Mouse (Mus musculus): ENCODE data around the gene Rhobtb1. TPM values are rescaled to one million over a fixed set of nuclear protein-coding genes. Genes with fewer than 3 reads are reported as not detected.

Gene Rhobtb1
- polyA plus RNA-seq, 1 experiment from 2014 or later = 18.1 TPM

DNA sequence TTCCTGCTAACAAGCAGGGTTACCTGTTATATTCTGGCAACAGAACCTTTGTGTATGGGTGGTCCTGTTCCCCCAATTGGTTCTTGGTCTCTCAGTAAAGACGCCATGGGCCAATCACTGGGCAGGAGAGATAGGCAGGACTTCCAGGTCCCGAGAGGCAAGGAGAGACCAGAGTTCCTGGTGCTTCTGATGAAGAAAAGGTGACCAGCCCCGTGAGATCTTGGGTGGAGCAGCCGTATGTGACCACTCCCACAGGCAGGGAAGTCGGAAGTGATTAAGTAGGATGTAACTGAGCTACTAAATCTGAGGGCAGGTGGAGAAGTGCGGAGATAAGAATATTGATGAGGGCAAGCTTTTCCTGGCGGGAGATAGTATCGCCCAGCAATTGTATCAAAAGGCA, 176.1 kb downstream of the Rhobtb1 start:
- no peak overlapping the region for H3K4me2 ChIP-seq (ENCODE audit: low read length)
- no peaks in the 10 kb centered on the region for H3K27me3 ChIP-seq (ENCODE audit: control insufficient read depth, insufficient read depth, low read length)
- no peak overlapping the region for H3K9ac ChIP-seq (replicated peaks; ENCODE audit: low read length)
- H3K36me3 ChIP-seq (ENCODE audit: control insufficient read depth, insufficient read depth, low read length) = no peaks in the 10 kb centered on the region
- H3K4me1 ChIP-seq (ENCODE audit: control insufficient read depth, insufficient read depth, low read length) = no peaks in the 10 kb centered on the region
- no peak overlapping the region for H3K4me3 ChIP-seq (replicated peaks; ENCODE audit: low read depth, low read length)
- 0 out of 2 replicates have a peak overlapping the region, but pooled peaks have one; percentile 13 for H3K27ac ChIP-seq (replicated peaks; ENCODE audit: low read depth, low read length)
- DNase-seq (no peak), ATAC-seq (ENCODE audit: low FRiP score, low TSS enrichment) (no peak)
- 74% methylated on average over 8 of the region's 8 CpGs for WGBS
- no peaks in the 10 kb centered on the region for H3K9me3 ChIP-seq (ENCODE audit: control insufficient read depth, low read length)

DNA sequence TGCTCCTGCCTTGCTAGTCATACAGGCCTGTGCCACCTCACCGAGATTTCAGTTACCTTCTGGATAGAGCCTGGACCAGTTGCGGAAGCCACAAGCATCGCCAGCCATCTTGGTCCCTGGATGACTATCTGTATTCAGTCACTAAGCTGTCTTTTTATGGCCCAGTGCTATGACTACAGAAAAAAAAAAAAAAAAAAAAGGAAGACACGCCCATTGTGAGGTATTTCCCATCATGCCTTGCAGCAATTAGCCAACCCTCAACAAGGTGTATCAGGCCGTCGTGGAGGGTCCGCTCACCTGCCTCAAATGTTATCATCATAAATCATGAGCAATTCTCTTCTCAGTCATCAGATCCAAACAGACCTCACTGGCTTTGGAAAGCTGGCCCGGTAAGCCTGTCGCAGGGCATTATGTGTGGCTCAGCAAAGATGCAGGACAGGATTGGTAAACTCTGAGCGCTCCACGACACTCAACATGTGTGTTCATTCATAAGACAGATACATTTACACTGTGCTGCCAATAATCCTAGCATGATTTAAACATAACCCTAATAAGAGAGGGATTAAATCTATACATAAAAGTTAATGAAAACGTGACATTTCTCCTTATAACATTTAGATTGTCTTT, 176.9 kb downstream of the Rhobtb1 start:
- no peak overlapping the region for H3K9ac ChIP-seq (replicated peaks; ENCODE audit: low read length)
- ATAC-seq (ENCODE audit: low FRiP score, low TSS enrichment) = no peak; the same call in 1 of the 2 replicates
- 82% methylated on average over 12 of the region's 12 CpGs for WGBS

DNA sequence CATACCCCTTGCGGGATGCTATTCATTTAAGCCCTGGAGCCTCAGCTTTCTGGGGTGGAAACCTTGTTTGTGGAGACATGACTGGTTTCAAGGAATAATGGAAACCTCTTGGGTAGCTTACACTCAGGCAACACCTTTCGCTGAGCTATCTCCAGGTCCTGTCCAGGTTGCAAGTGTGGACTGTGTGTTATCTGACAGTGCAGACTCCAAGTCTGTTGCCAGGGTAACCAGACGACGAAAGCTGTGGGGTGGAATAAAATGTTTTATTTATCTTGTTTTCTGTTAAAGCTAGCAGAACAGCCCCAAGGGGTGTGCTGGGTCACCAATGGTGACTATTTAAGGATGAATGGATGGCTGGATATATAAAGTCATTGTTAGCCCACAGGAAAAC, 177.4 kb downstream of the Rhobtb1 start:
- Histone ChIP-seq H3K27ac (replicated peaks; ENCODE audit: low read depth, low read length) (peak overlapping the region; percentile 65), H3K36me3 (ENCODE audit: control insufficient read depth, insufficient read depth, low read length) (no peaks in the 10 kb centered on the region), H3K9ac (replicated peaks; ENCODE audit: low read length) (no peak overlapping the region), H3K4me3 (replicated peaks; ENCODE audit: low read depth, low read length) (no peak overlapping the region), H3K4me2 (ENCODE audit: low read length) (no peak overlapping the region), H3K4me1 (ENCODE audit: control insufficient read depth, insufficient read depth, low read length) (no peaks in the 10 kb centered on the region), H3K27me3 (ENCODE audit: control insufficient read depth, insufficient read depth, low read length) (no peaks in the 10 kb centered on the region), H3K9me3 (ENCODE audit: control insufficient read depth, low read length) (no peaks in the 10 kb centered on the region)
- peak; percentile 63; the same call in 1 of the 2 replicates for ATAC-seq (ENCODE audit: low FRiP score, low TSS enrichment)
- peak; percentile 70 for DNase-seq
- WGBS = 45% methylated on average over 4 of the region's 4 CpGs

More for the DNA sequence above, 176.9 kb downstream of the Rhobtb1 start:
- DNase-seq = peak; percentile 14
- H3K4me2 ChIP-seq (ENCODE audit: low read length) = no peak overlapping the region
- no peaks in the 10 kb centered on the region for H3K36me3 ChIP-seq (ENCODE audit: control insufficient read depth, insufficient read depth, low read length)
- no peak overlapping the region for H3K4me3 ChIP-seq (replicated peaks; ENCODE audit: low read depth, low read length)
- H3K4me1 ChIP-seq (ENCODE audit: control insufficient read depth, insufficient read depth, low read length) = no peaks in the 10 kb centered on the region
- no peaks in the 10 kb centered on the region for H3K27me3 ChIP-seq (ENCODE audit: control insufficient read depth, insufficient read depth, low read length)
- peak overlapping the region; percentile 65 for H3K27ac ChIP-seq (replicated peaks; ENCODE audit: low read depth, low read length)
- H3K9me3 ChIP-seq (ENCODE audit: control insufficient read depth, low read length) = no peaks in the 10 kb centered on the region

DNA sequence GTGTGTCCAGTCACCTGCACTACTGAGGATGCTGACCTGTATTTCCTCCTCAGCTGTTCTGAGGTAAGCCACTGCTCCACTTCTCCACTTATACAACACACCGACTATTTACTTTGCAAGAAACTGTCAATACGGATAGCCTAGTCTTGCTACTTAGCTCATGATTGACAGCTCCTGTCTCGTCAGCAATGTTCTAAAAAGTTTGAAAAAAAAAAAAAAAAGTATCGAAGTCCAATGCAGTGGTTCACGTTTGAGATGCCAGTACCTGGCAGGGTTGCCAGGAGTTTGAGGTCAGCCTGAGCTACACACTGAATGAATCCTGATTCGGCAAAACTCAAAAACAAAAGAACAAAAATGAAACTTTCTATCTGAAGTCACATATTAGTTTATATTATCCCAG, 180.0 kb downstream of the Rhobtb1 start:
- Histone ChIP-seq H3K9me3 (ENCODE audit: control insufficient read depth, low read length) (no peaks in the 10 kb centered on the region), H3K36me3 (ENCODE audit: control insufficient read depth, insufficient read depth, low read length) (no peaks in the 10 kb centered on the region), H3K4me3 (replicated peaks; ENCODE audit: low read depth, low read length) (no peak overlapping the region), H3K27me3 (ENCODE audit: control insufficient read depth, insufficient read depth, low read length) (no peaks in the 10 kb centered on the region), H3K9ac (replicated peaks; ENCODE audit: low read length) (no peak overlapping the region), H3K27ac (replicated peaks; ENCODE audit: low read depth, low read length) (no peak overlapping the region), H3K4me2 (ENCODE audit: low read length) (no peak overlapping the region), H3K4me1 (ENCODE audit: control insufficient read depth, insufficient read depth, low read length) (no peaks in the 10 kb centered on the region)
- 85% methylated on average over 6 of the region's 6 CpGs for whole genome bisulfite sequencing
- ATAC-seq (ENCODE audit: low FRiP score, low TSS enrichment) = no peak
- DNase-seq = no peak

DNA sequence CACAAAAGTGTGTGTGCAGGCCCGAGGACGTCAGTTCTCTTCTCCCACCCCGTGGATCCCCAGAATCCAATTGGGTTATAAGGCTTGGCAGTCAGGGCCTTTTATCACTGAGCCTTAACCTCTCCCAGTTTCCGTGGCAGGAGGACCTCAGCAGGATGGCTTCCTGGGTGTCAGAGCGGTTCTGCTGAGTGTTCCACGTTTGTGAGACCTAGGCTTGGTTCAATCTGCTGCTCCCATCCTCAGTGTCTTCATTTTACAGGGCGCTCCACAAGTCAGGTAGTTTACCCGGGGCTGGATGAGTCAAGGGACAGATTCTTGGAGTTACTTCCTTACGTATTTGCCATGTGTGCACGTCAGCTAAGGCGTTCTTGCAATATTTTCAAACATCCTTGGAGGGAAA, 182.0 kb downstream of the Rhobtb1 start:
- ATAC-seq (ENCODE audit: low FRiP score, low TSS enrichment) = no peak
- Histone ChIP-seq H3K27me3 (ENCODE audit: control insufficient read depth, insufficient read depth, low read length) (no peaks in the 10 kb centered on the region), H3K4me1 (ENCODE audit: control insufficient read depth, insufficient read depth, low read length) (no peaks in the 10 kb centered on the region), H3K27ac (replicated peaks; ENCODE audit: low read depth, low read length) (no peak overlapping the region), H3K36me3 (ENCODE audit: control insufficient read depth, insufficient read depth, low read length) (no peaks in the 10 kb centered on the region), H3K4me3 (replicated peaks; ENCODE audit: low read depth, low read length) (no peak overlapping the region), H3K9me3 (ENCODE audit: control insufficient read depth, low read length) (no peaks in the 10 kb centered on the region), H3K9ac (replicated peaks; ENCODE audit: low read length) (no peak overlapping the region), H3K4me2 (ENCODE audit: low read length) (no peak overlapping the region)
- DNase-seq = no peak
- 90% methylated on average over 11 of the region's 11 CpGs for WGBS

DNA sequence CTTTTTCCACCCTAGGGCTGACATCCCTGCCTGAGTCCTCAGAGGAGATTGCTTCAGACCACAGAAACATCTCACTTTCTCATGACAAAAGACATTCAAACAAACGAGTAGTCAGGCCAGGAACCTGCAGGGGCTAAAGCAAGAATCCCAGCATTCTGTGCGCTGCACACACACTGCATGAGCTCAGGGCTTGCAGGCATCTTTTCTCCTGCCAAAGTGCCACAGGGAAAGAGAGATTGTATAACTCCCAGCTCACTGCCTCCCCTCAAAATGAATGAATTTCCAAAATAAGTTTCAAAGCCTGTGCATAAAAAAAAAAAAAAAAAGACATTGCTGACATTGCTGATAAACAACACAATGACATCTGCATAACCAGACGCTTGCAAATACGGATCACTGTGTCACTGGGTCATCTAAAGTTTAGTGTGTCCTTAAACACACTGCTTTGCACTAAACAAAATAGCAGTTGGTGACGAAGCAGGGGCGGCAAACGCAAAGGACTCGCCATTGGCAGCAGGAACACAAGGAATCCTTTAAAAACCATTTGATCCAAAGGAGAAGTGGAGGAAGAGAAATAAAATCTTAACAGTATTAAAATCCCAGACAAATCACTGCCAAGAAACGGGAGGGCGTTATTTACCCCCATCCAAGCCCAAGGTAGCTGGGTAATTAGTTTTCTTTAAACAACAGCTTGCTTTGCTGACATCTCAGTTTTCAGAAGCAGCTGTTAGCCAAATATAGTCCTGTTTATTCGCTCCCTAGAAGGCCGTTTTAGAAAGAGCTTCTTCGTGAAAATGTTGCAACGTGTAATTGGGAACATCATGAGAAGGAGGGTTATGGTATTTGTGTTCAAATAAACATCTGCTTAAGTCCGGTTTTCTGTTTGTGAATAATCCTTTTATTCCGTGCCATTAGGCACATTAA, 183.3 kb downstream of the Rhobtb1 start:
- no peak for DNase-seq
- Histone ChIP-seq H3K9ac (replicated peaks; ENCODE audit: low read length) (no peak overlapping the region), H3K4me1 (ENCODE audit: control insufficient read depth, insufficient read depth, low read length) (no peaks in the 10 kb centered on the region), H3K4me3 (replicated peaks; ENCODE audit: low read depth, low read length) (no peak overlapping the region), H3K9me3 (ENCODE audit: control insufficient read depth, low read length) (no peaks in the 10 kb centered on the region), H3K4me2 (ENCODE audit: low read length) (no peak overlapping the region), H3K27me3 (ENCODE audit: control insufficient read depth, insufficient read depth, low read length) (no peaks in the 10 kb centered on the region), H3K36me3 (ENCODE audit: control insufficient read depth, insufficient read depth, low read length) (no peaks in the 10 kb centered on the region), H3K27ac (replicated peaks; ENCODE audit: low read depth, low read length) (no peak overlapping the region)
- WGBS = 74% methylated on average over 16 of the region's 16 CpGs
- no peak for ATAC-seq (ENCODE audit: low FRiP score, low TSS enrichment)

DNA sequence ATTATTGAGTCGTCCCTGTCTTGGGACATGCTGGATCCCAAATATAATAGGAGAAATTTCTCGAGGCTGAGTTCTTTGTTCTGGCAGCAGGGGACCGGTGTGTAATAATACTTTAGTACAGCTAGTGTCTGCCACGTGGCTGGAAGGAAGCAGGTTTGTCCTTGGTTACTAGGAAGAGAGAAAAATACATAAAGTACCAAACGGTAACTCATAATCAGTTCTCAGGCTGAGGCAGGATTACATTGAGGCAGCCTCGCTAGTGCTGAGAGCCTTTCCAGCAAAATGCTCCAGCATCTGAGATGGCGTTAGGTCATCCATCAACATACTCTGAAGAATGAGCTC, 183.9 kb downstream of the Rhobtb1 start:
- 53% methylated on average over 7 of the region's 7 CpGs for WGBS
- no peak for ATAC-seq (ENCODE audit: low FRiP score, low TSS enrichment)

DNA sequence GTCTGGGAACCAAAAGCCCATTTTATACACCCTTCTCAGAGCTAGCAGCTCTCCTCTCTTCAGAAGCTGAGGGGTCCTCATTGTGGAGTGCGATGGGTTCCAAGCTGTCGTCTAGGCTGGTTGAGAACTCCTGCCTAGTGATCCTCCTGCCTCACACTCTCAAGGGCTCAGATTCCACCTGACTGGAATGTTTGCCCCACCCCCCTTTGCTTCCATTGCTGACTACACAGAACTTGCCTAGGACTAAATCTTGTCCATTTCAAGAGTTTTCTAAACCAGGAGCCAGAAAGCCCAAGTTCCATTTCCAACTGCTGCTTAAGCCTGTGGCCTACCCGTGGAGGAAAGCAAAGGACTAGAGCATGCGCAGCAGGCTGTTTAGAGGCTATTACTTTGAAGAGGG, 184.4 kb downstream of the Rhobtb1 start:
- Histone ChIP-seq H3K4me2 (ENCODE audit: low read length) (no peak overlapping the region), H3K27ac (replicated peaks; ENCODE audit: low read depth, low read length) (no peak overlapping the region), H3K4me3 (replicated peaks; ENCODE audit: low read depth, low read length) (no peak overlapping the region), H3K9ac (replicated peaks; ENCODE audit: low read length) (no peak overlapping the region), H3K27me3 (ENCODE audit: control insufficient read depth, insufficient read depth, low read length) (no peaks in the 10 kb centered on the region), H3K9me3 (ENCODE audit: control insufficient read depth, low read length) (no peaks in the 10 kb centered on the region), H3K4me1 (ENCODE audit: control insufficient read depth, insufficient read depth, low read length) (no peaks in the 10 kb centered on the region), H3K36me3 (ENCODE audit: control insufficient read depth, insufficient read depth, low read length) (peaks cover 5% of the 10 kb centered on the region; the same call in 1 of the 2 replicates)
- no peak for ATAC-seq (ENCODE audit: low FRiP score, low TSS enrichment)
- no peak for DNase-seq
- 89% methylated on average over 4 of the region's 4 CpGs for WGBS

More for the DNA sequence above, 183.9 kb downstream of the Rhobtb1 start:
- Histone ChIP-seq H3K4me2 (ENCODE audit: low read length) (no peak overlapping the region), H3K4me1 (ENCODE audit: control insufficient read depth, insufficient read depth, low read length) (no peaks in the 10 kb centered on the region), H3K36me3 (ENCODE audit: control insufficient read depth, insufficient read depth, low read length) (peaks cover 5% of the 10 kb centered on the region; the same call in 1 of the 2 replicates), H3K27me3 (ENCODE audit: control insufficient read depth, insufficient read depth, low read length) (no peaks in the 10 kb centered on the region), H3K4me3 (replicated peaks; ENCODE audit: low read depth, low read length) (no peak overlapping the region), H3K27ac (replicated peaks; ENCODE audit: low read depth, low read length) (no peak overlapping the region), H3K9me3 (ENCODE audit: control insufficient read depth, low read length) (no peaks in the 10 kb centered on the region), H3K9ac (replicated peaks; ENCODE audit: low read length) (no peak overlapping the region)
- peak; percentile 12 for DNase-seq

Data from midbrain, embryonic 14.5 days (tissue).